Mouse (Mus musculus): Measurements from ENCODE around the gene Cpz. TPM values are rescaled to one million over a fixed set of nuclear protein-coding genes. Genes with fewer than 3 reads are reported as not detected.

Cpz gene
- total and polyA plus RNA-seq, 2 experiments from 2014 or later = 1.8 to 14.3 TPM

GRCm38 (mm10) chr5:35546127-35546526 lies 20.6 kb upstream of the Cpz start:
- Histone ChIP-seq H3K9ac (no peak overlapping the region), H3K4me2 (ENCODE audit: low read depth) (no peak overlapping the region), H3K4me3 (ENCODE audit: low read depth, low read length) (no peak overlapping the region), H3K4me1 (ENCODE audit: insufficient read depth) (no peaks in the 10 kb centered on the region), H3K27ac (ENCODE audit: low read depth, low read length) (no peak overlapping the region), H3K9me3 (ENCODE audit: low read length) (no peaks in the 10 kb centered on the region), H3K36me3 (ENCODE audit: insufficient read depth) (no peaks in the 10 kb centered on the region), H3K27me3 (ENCODE audit: insufficient read depth, low read length) (no peaks in the 10 kb centered on the region)
- no peak for DNase-seq
- TF ChIP-seq CTCF (IDR thresholded peaks at IDR 0.05; ENCODE audit: low read depth) = no peak
- no peak for ATAC-seq

- Histone ChIP-seq H3K4me1 (ENCODE audit: insufficient read depth) (no peaks in the 10 kb centered on the region), H3K36me3 (ENCODE audit: insufficient read depth) (no peaks in the 10 kb centered on the region), H3K4me3 (ENCODE audit: low read depth, low read length) (no peak overlapping the region), H3K9me3 (ENCODE audit: low read length) (no peaks in the 10 kb centered on the region), H3K27ac (ENCODE audit: low read depth, low read length) (no peak overlapping the region), H3K4me2 (ENCODE audit: low read depth) (no peak overlapping the region), H3K27me3 (ENCODE audit: insufficient read depth, low read length) (no peaks in the 10 kb centered on the region), H3K9ac (no peak overlapping the region)
- no peak for TF ChIP-seq CTCF (IDR thresholded peaks at IDR 0.05; ENCODE audit: low read depth)
- no peak for ATAC-seq
- 75% methylated on average over 4 of the region's 4 CpGs for WGBS
- no peak for DNase-seq
Observed at GRCm38 (mm10) chr5:35541059-35541790, 15.7 kb upstream of the Cpz start.

GRCm38 (mm10) chr5:35540555-35540954 lies 15.1 kb upstream of the Cpz start:
- Histone ChIP-seq H3K36me3 (ENCODE audit: insufficient read depth) (no peaks in the 10 kb centered on the region), H3K9ac (no peak overlapping the region), H3K4me1 (ENCODE audit: insufficient read depth) (no peaks in the 10 kb centered on the region), H3K9me3 (ENCODE audit: low read length) (no peaks in the 10 kb centered on the region), H3K27me3 (ENCODE audit: insufficient read depth, low read length) (no peaks in the 10 kb centered on the region), H3K4me2 (ENCODE audit: low read depth) (no peak overlapping the region), H3K27ac (ENCODE audit: low read depth, low read length) (no peak overlapping the region), H3K4me3 (ENCODE audit: low read depth, low read length) (no peak overlapping the region)
- TF ChIP-seq CTCF (IDR thresholded peaks at IDR 0.05; ENCODE audit: low read depth) = no peak
- DNase-seq (no peak), ATAC-seq (no peak)
- WGBS = 65% methylated on average over 5 of the region's 5 CpGs

- WGBS = 46% methylated on average over 4 of the region's 4 CpGs
- Histone ChIP-seq H3K4me3 (ENCODE audit: low read depth, low read length) (no peak overlapping the region), H3K4me2 (ENCODE audit: low read depth) (no peak overlapping the region), H3K4me1 (ENCODE audit: insufficient read depth) (no peaks in the 10 kb centered on the region), H3K27ac (ENCODE audit: low read depth, low read length) (no peak overlapping the region), H3K9me3 (ENCODE audit: low read length) (no peaks in the 10 kb centered on the region), H3K27me3 (ENCODE audit: insufficient read depth, low read length) (no peaks in the 10 kb centered on the region), H3K36me3 (ENCODE audit: insufficient read depth) (no peaks in the 10 kb centered on the region), H3K9ac (no peak overlapping the region)
- TF ChIP-seq CTCF (IDR thresholded peaks at IDR 0.05; ENCODE audit: low read depth) = no peak
- ATAC-seq (no peak), DNase-seq (no peak)
Observed at GRCm38 (mm10) chr5:35539576-35539975, 14.1 kb upstream of the Cpz start.

GRCm38 (mm10) chr5:35538022-35538421 lies 12.5 kb upstream of the Cpz start:
- WGBS = 82% methylated on average over 3 of the region's 3 CpGs
- no peak for TF ChIP-seq CTCF (IDR thresholded peaks at IDR 0.05; ENCODE audit: low read depth)
- Histone ChIP-seq H3K9ac (no peak overlapping the region), H3K9me3 (ENCODE audit: low read length) (no peaks in the 10 kb centered on the region), H3K27me3 (ENCODE audit: insufficient read depth, low read length) (no peaks in the 10 kb centered on the region), H3K4me1 (ENCODE audit: insufficient read depth) (no peaks in the 10 kb centered on the region), H3K27ac (ENCODE audit: low read depth, low read length) (no peak overlapping the region), H3K36me3 (ENCODE audit: insufficient read depth) (no peaks in the 10 kb centered on the region), H3K4me3 (ENCODE audit: low read depth, low read length) (no peak overlapping the region), H3K4me2 (ENCODE audit: low read depth) (no peak overlapping the region)
- DNase-seq (no peak), ATAC-seq (no peak)

GRCm38 (mm10) chr5:35537474-35537873 lies 12.0 kb upstream of the Cpz start:
- H3K4me3 ChIP-seq (ENCODE audit: low read depth, low read length) = no peak overlapping the region
- no peak overlapping the region for H3K27ac ChIP-seq (ENCODE audit: low read depth, low read length)
- ATAC-seq (no peak), DNase-seq (no peak)
- no peaks in the 10 kb centered on the region for H3K36me3 ChIP-seq (ENCODE audit: insufficient read depth)
- no peak for TF ChIP-seq CTCF (IDR thresholded peaks at IDR 0.05; ENCODE audit: low read depth)
- H3K4me1 ChIP-seq (ENCODE audit: insufficient read depth) = no peaks in the 10 kb centered on the region
- H3K9ac ChIP-seq = no peak overlapping the region
- no peaks in the 10 kb centered on the region for H3K9me3 ChIP-seq (ENCODE audit: low read length)
- H3K4me2 ChIP-seq (ENCODE audit: low read depth) = no peak overlapping the region
- no peaks in the 10 kb centered on the region for H3K27me3 ChIP-seq (ENCODE audit: insufficient read depth, low read length)
- 69% methylated on average over 1 of the region's 1 CpGs for WGBS

- Histone ChIP-seq H3K9me3 (ENCODE audit: low read length) (no peaks in the 10 kb centered on the region), H3K4me3 (ENCODE audit: low read depth, low read length) (no peak overlapping the region), H3K4me1 (ENCODE audit: insufficient read depth) (no peaks in the 10 kb centered on the region), H3K36me3 (ENCODE audit: insufficient read depth) (no peaks in the 10 kb centered on the region), H3K27ac (ENCODE audit: low read depth, low read length) (no peak overlapping the region), H3K27me3 (ENCODE audit: insufficient read depth, low read length) (no peaks in the 10 kb centered on the region), H3K9ac (no peak overlapping the region), H3K4me2 (ENCODE audit: low read depth) (no peak overlapping the region)
- no peak for ATAC-seq
- no peak for DNase-seq
- WGBS = 65% methylated on average over 3 of the region's 3 CpGs
- peak; percentile 52 for TF ChIP-seq CTCF (IDR thresholded peaks at IDR 0.05; ENCODE audit: low read depth)
Observed at GRCm38 (mm10) chr5:35536271-35536670, 10.8 kb upstream of the Cpz start.
